Mouse (Mus musculus) myocyte (in vitro differentiated cells): ENCODE measurements around the gene Rbms3. TPM values are rescaled to one million over a fixed set of nuclear protein-coding genes. Genes with fewer than 3 reads are reported as not detected.

Experiments
- H3K27me3 ChIP-seq: one replicate; pipeline ENCODE4 v1.6.1; 2011; ENCODE audit not compliant: control insufficient read depth, insufficient read depth, insufficient read length
- H3K36me3 ChIP-seq: one replicate; pipeline ENCODE4 v1.6.1; 2011; ENCODE audit not compliant: control insufficient read depth, insufficient read depth
- H3K4me2 ChIP-seq: one replicate; pipeline ENCODE4 v1.6.1; 2011; ENCODE audit warnings: low read depth, control low read depth
- H3K4me3 ChIP-seq: one replicate; pipeline ENCODE4 v1.5.1; 2011; ENCODE audit warnings: mild to moderate bottlenecking, control low read depth, moderate library complexity
- H3K79me2 ChIP-seq: one replicate; pipeline ENCODE4 v1.6.1; 2011; ENCODE audit not compliant: control insufficient read depth, insufficient read depth
- H3ac ChIP-seq: one replicate; pipeline ENCODE4 v1.6.1; 2011; ENCODE audit not compliant: control insufficient read depth, insufficient read length
- CEBPB ChIP-seq: IDR thresholded peaks from 2 replicates; pipeline ENCODE4 v1.6.1; 2011; ENCODE audit warnings: mild to moderate bottlenecking, moderate library complexity; ENCODE audit not compliant: poor library complexity, insufficient read depth, severe bottlenecking
- E2F4 ChIP-seq: IDR thresholded peaks from one replicate; pipeline ENCODE4 v1.6.1; 2011; ENCODE audit warnings: mild to moderate bottlenecking, control low read depth, moderate library complexity; ENCODE audit not compliant: insufficient read depth
- MAX ChIP-seq: IDR thresholded peaks from one replicate; pipeline ENCODE4 v1.6.1; 2011; ENCODE audit warnings: low read depth, mild to moderate bottlenecking, control low read depth
- MYOD1 ChIP-seq, 3 experiments: IDR thresholded peaks; one replicate each; pipeline ENCODE4 v1.6.1; 2011; ENCODE audit warnings: control low read depth in 2 of 3, low read depth in 2 of 3, mild to moderate bottlenecking in 2 of 3, moderate library complexity in 1 of 3; ENCODE audit not compliant: insufficient read length in 2 of 3, control insufficient read depth in 1 of 3
- MYOG ChIP-seq, 3 experiments: IDR thresholded peaks; one replicate each; pipeline ENCODE4 v1.6.1; 2011; ENCODE audit warnings: control low read depth in 2 of 3, low read depth in 2 of 3, mild to moderate bottlenecking in 2 of 3; ENCODE audit not compliant: insufficient read length in 2 of 3, control insufficient read depth in 1 of 3, insufficient read depth in 1 of 3
- POLR2A ChIP-seq: IDR thresholded peaks from one replicate; pipeline ENCODE4 v1.6.1; 2011; ENCODE audit warnings: low read depth, mild to moderate bottlenecking, control low read depth, moderate library complexity; ENCODE audit not compliant: insufficient read length
- POLR2AphosphoS2 ChIP-seq: IDR thresholded peaks from one replicate; pipeline ENCODE4 v1.6.1; 2011; ENCODE audit warnings: low read depth, control low read depth; ENCODE audit not compliant: insufficient read length
- REST ChIP-seq: IDR thresholded peaks from one replicate; pipeline ENCODE4 v1.6.1; 2011; ENCODE audit warnings: mild to moderate bottlenecking, control low read depth, moderate library complexity; ENCODE audit not compliant: insufficient read depth, insufficient read length
- SRF ChIP-seq: IDR thresholded peaks from one replicate; pipeline ENCODE4 v1.6.1; 2011; ENCODE audit warnings: low read depth; ENCODE audit not compliant: control insufficient read depth, insufficient read length
- TCF12 ChIP-seq: IDR thresholded peaks from one replicate; pipeline ENCODE4 v1.6.1; 2011; ENCODE audit warnings: mild to moderate bottlenecking, control low read depth; ENCODE audit not compliant: poor library complexity, insufficient read depth, severe bottlenecking
- TCF3 ChIP-seq: IDR thresholded peaks from one replicate; pipeline ENCODE4 v1.6.1; 2011; ENCODE audit warnings: low read depth, control low read depth; ENCODE audit not compliant: insufficient read length
- USF1 ChIP-seq: IDR thresholded peaks from one replicate; pipeline ENCODE4 v1.6.1; 2011; ENCODE audit warnings: low read depth, mild to moderate bottlenecking, control low read depth, moderate library complexity
- polyA plus RNA-seq: library from polyadenylated mRNA; unstranded; fragments of >200 nt; fragmentation: generic; extraction: Trizol; gene quantifications from one replicate; pipeline ENCODE4 v1.2.1, GENCODE M21; 2012; ENCODE audit warnings: missing spikeins

Gene Rbms3
- polyA plus RNA-seq, 1 experiment, result 4.5 TPM

GRCm38 (mm10) chr9:117318461-117318860, 311.3 kb downstream of the Rbms3 start:
- H3K4me3 ChIP-seq, result no peak overlapping the region
- no peak for TF ChIP-seq TCF12
- TF ChIP-seq CEBPB, result no peak
- TF ChIP-seq MYOD1 (IDR thresholded peaks at IDR 0.05; ENCODE audit: control insufficient read depth in 1 of 3, insufficient read length in 2 of 3, low read depth in 2 of 3), result no peak
- TF ChIP-seq USF1, result no peak
- TF ChIP-seq MYOG (IDR thresholded peaks at IDR 0.05; ENCODE audit: control insufficient read depth in 1 of 3, insufficient read depth in 1 of 3, insufficient read length in 2 of 3, low read depth in 2 of 3), result no peak
- TF ChIP-seq SRF, result no peak
- no peak for TF ChIP-seq REST
- no peak for TF ChIP-seq POLR2AphosphoS2
- TF ChIP-seq E2F4, result no peak
- no peak for TF ChIP-seq POLR2A
- no peak for TF ChIP-seq MAX
- no peak for TF ChIP-seq TCF3
- H3ac ChIP-seq, result no peak overlapping the region
- H3K27me3 ChIP-seq, result no peaks in the 10 kb centered on the region
- H3K36me3 ChIP-seq, result no peaks in the 10 kb centered on the region
- no peak overlapping the region for H3K4me2 ChIP-seq
- H3K79me2 ChIP-seq, result no peaks in the 10 kb centered on the region

- Histone ChIP-seq H3K4me3 (no peak overlapping the region), H3K79me2 (no peaks in the 10 kb centered on the region), H3K4me2 (no peak overlapping the region), H3K27me3 (no peaks in the 10 kb centered on the region), H3K36me3 (no peaks in the 10 kb centered on the region), H3ac (no peak overlapping the region)
- no peak for TF ChIP-seq SRF
Measured at GRCm38 (mm10) chr9:117317251-117317650, 312.5 kb downstream of the Rbms3 start.

- Histone ChIP-seq H3K36me3 (no peaks in the 10 kb centered on the region), H3K27me3 (no peaks in the 10 kb centered on the region), H3K4me3 (no peak overlapping the region), H3K4me2 (no peak overlapping the region), H3ac (no peak overlapping the region), H3K79me2 (no peaks in the 10 kb centered on the region)
- TF ChIP-seq TCF3 (no peak), TCF12 (no peak), MYOD1 (IDR thresholded peaks at IDR 0.05; ENCODE audit: control insufficient read depth in 1 of 3, insufficient read length in 2 of 3, low read depth in 2 of 3) (no peak), POLR2A (no peak), MYOG (IDR thresholded peaks at IDR 0.05; ENCODE audit: control insufficient read depth in 1 of 3, insufficient read depth in 1 of 3, insufficient read length in 2 of 3, low read depth in 2 of 3) (no peak), CEBPB (no peak), E2F4 (no peak), USF1 (no peak)
Measured at GRCm38 (mm10) chr9:117313642-117314041, 316.1 kb downstream of the Rbms3 start.

- Histone ChIP-seq H3K27me3 (no peaks in the 10 kb centered on the region), H3K36me3 (no peaks in the 10 kb centered on the region), H3ac (no peak overlapping the region), H3K4me2 (no peak overlapping the region), H3K79me2 (no peaks in the 10 kb centered on the region), H3K4me3 (no peak overlapping the region)
- TF ChIP-seq MYOG (IDR thresholded peaks at IDR 0.05; ENCODE audit: control insufficient read depth in 1 of 3, insufficient read depth in 1 of 3, insufficient read length in 2 of 3, low read depth in 2 of 3), result no peak
- no peak for TF ChIP-seq TCF3
- no peak for TF ChIP-seq USF1
- TF ChIP-seq SRF, result no peak
- TF ChIP-seq POLR2A, result no peak
- no peak for TF ChIP-seq POLR2AphosphoS2
- TF ChIP-seq CEBPB, result no peak
- TF ChIP-seq REST, result no peak
- TF ChIP-seq E2F4, result no peak
- no peak for TF ChIP-seq MYOD1 (IDR thresholded peaks at IDR 0.05; ENCODE audit: control insufficient read depth in 1 of 3, insufficient read length in 2 of 3, low read depth in 2 of 3)
- no peak for TF ChIP-seq TCF12
- TF ChIP-seq MAX, result no peak
Measured at GRCm38 (mm10) chr9:117309809-117310208, 319.9 kb downstream of the Rbms3 start.

- Histone ChIP-seq H3ac (no peak overlapping the region), H3K27me3 (no peaks in the 10 kb centered on the region), H3K79me2 (no peaks in the 10 kb centered on the region), H3K36me3 (no peaks in the 10 kb centered on the region), H3K4me2 (no peak overlapping the region), H3K4me3 (no peak overlapping the region)
- TF ChIP-seq E2F4 (no peak), TCF3 (no peak), REST (no peak), MYOD1 (IDR thresholded peaks at IDR 0.05; ENCODE audit: control insufficient read depth in 1 of 3, insufficient read length in 2 of 3, low read depth in 2 of 3) (no peak), SRF (no peak), POLR2A (no peak), MYOG (IDR thresholded peaks at IDR 0.05; ENCODE audit: control insufficient read depth in 1 of 3, insufficient read depth in 1 of 3, insufficient read length in 2 of 3, low read depth in 2 of 3) (no peak), USF1 (no peak), CEBPB (no peak), TCF12 (no peak), MAX (no peak), POLR2AphosphoS2 (no peak)
Measured at GRCm38 (mm10) chr9:117298991-117299390, 330.7 kb downstream of the Rbms3 start.
